Mouse (Mus musculus) right cerebral cortex, adult 2 months (tissue): ENCODE results near the gene Rps19bp1.
A peak's percentile ranks its signal among the peaks of the same experiment; 100 is the strongest.

Experiments used
- DNase-seq, 2 experiments: peaks; one replicate each; pipeline ENCODE4 v3.0.0; 2021 to 2022; ENCODE audit warnings: low spot score in 2 of 2

Gene Rps19bp1

GRCm38 (mm10) chr15:80256656-80257601 is 7.2 kb downstream of the Rps19bp1 start:
- DNase-seq = no peak

GRCm38 (mm10) chr15:80256242-80256641 is 7.9 kb downstream of the Rps19bp1 start:
- no peak for DNase-seq

GRCm38 (mm10) chr15:80255646-80256121 is 8.4 kb downstream of the Rps19bp1 start:
- DNase-seq = peak in 1 of 2 experiments; percentile 63

- peak; percentile 98 for DNase-seq
These were observed 9.1 kb downstream of the Rps19bp1 start, which contains the start of gene Atf4 for GRCm38 (mm10) chr15:80254847-80255645. Atf4 (plus strand) TSS chr15:80255184.

GRCm38 (mm10) chr15:80254207-80254606 is 9.9 kb downstream of the Rps19bp1 start:
- peak in 1 of 2 experiments; percentile 47 for DNase-seq

GRCm38 (mm10) chr15:80253530-80253929 is 10.6 kb downstream of the Rps19bp1 start:
- no peak for DNase-seq

GRCm38 (mm10) chr15:80250586-80250985 is 13.5 kb downstream of the Rps19bp1 start:
- DNase-seq = no peak

GRCm38 (mm10) chr15:80249672-80250071 is 14.4 kb downstream of the Rps19bp1 start:
- no peak for DNase-seq

GRCm38 (mm10) chr15:80248596-80248995 is 15.5 kb downstream of the Rps19bp1 start:
- no peak for DNase-seq

GRCm38 (mm10) chr15:80248135-80248534 is 16.0 kb downstream of the Rps19bp1 start:
- DNase-seq = no peak

- no peak for DNase-seq
These were observed 28.6 kb downstream of the Rps19bp1 start, which contains the start of gene AC140267.1 for GRCm38 (mm10) chr15:80235535-80235934. AC140267.1 (plus strand) TSS chr15:80235835.

- peak; percentile 95 to 99 for DNase-seq
These were observed 30.2 kb downstream of the Rps19bp1 start, which contains the start of gene Mief1 for GRCm38 (mm10) chr15:80233733-80234509. Mief1 (plus strand) TSS chr15:80234018.

- DNase-seq = no peak
These were observed 31.1 kb downstream of the Rps19bp1 start for GRCm38 (mm10) chr15:80233053-80233452.

GRCm38 (mm10) chr15:80232331-80232730 is 31.8 kb downstream of the Rps19bp1 start:
- DNase-seq = no peak

GRCm38 (mm10) chr15:80228071-80228800 is 35.9 kb downstream of the Rps19bp1 start:
- DNase-seq = no peak

- DNase-seq = peak; percentile 47 to 53
These were observed 38.3 kb downstream of the Rps19bp1 start for GRCm38 (mm10) chr15:80225796-80226195.

GRCm38 (mm10) chr15:80225208-80225607 is 38.9 kb downstream of the Rps19bp1 start:
- peak; percentile 36 to 47 for DNase-seq

GRCm38 (mm10) chr15:80223751-80224150 is 40.4 kb downstream of the Rps19bp1 start:
- no peak for DNase-seq

- DNase-seq = no peak
These were observed 43.1 kb downstream of the Rps19bp1 start for GRCm38 (mm10) chr15:80221031-80221430.
